Mouse (Mus musculus) ES-E14 (cell line): ENCODE measurements around the gene Rbm39. TPM values are rescaled to one million over a fixed set of nuclear protein-coding genes. Genes with fewer than 3 reads are reported as not detected.

Experiments used
- DNase-seq: peaks from one replicate; pipeline ENCODE4 v3.0.0-alpha.2; 2013; ENCODE audit warnings: low read depth, low spot score
- H3K27ac ChIP-seq: 2 replicates; pipeline ENCODE4 v1.5.1; 2012; ENCODE audit warnings: low read depth, mild to moderate bottlenecking, low read length, moderate library complexity, mixed read lengths; ENCODE audit not compliant: poor library complexity, insufficient read depth, severe bottlenecking
- H3K36me3 ChIP-seq: 2 replicates; pipeline ENCODE4 v1.6.1; 2012; ENCODE audit warnings: mild to moderate bottlenecking, low read length, moderate library complexity, mixed read lengths; ENCODE audit not compliant: control insufficient read depth, poor library complexity, insufficient read depth, severe bottlenecking
- H3K4me1 ChIP-seq, 2 experiments: fragments of 150-350 bp in 1 of 2; sonication (generic) in 1 of 2; 2 replicates each; pipeline ENCODE4 v1.6.1; 2012; ENCODE audit warnings: low read length in 2 of 2, mild to moderate bottlenecking in 1 of 2, mixed read lengths in 1 of 2; ENCODE audit not compliant: control insufficient read depth in 2 of 2, insufficient read depth in 2 of 2, poor library complexity in 1 of 2
- H3K4me3 ChIP-seq, 2 experiments: fragments of 150-350 bp in 1 of 2; sonication (generic) in 1 of 2; 2 replicates each; pipeline ENCODE4 v1.5.1; 2012; ENCODE audit warnings: low read length in 2 of 2, low read depth in 1 of 2, mild to moderate bottlenecking in 1 of 2, mixed read lengths in 1 of 2; ENCODE audit not compliant: insufficient read depth in 1 of 2, poor library complexity in 1 of 2, severe bottlenecking in 1 of 2
- H3K9ac ChIP-seq: 2 replicates; pipeline ENCODE4 v1.6.1; 2012; ENCODE audit warnings: low read depth, mild to moderate bottlenecking, low read length, mixed read lengths; ENCODE audit not compliant: poor library complexity, insufficient read depth, severe bottlenecking
- H3K9me3 ChIP-seq: fragments of 150-350 bp; sonication (generic); 2 replicates; pipeline ENCODE4 v1.6.1; 2012; ENCODE audit warnings: low read depth, mild to moderate bottlenecking, low read length; ENCODE audit not compliant: control insufficient read depth, insufficient read depth
- CHD2 ChIP-seq: IDR thresholded peaks from 2 replicates; pipeline ENCODE4 v1.6.1; 2014; ENCODE audit warnings: mild to moderate bottlenecking, low read depth, low read length, inconsistent platforms
- HCFC1 ChIP-seq: IDR thresholded peaks from 2 replicates; pipeline ENCODE4 v1.6.1; 2012; ENCODE audit warnings: low read length, inconsistent platforms, borderline replicate concordance; ENCODE audit not compliant: insufficient read depth
- MAFK ChIP-seq: IDR thresholded peaks from 2 replicates; pipeline ENCODE4 v1.6.1; 2014; ENCODE audit warnings: mild to moderate bottlenecking, low read depth, low read length, inconsistent platforms; ENCODE audit not compliant: insufficient read depth
- ZC3H11A ChIP-seq: IDR thresholded peaks from 2 replicates; pipeline ENCODE4 v1.6.1; 2012; ENCODE audit warnings: low read depth, mild to moderate bottlenecking, inconsistent platforms, low read length, borderline replicate concordance
- ZNF384 ChIP-seq: IDR thresholded peaks from 2 replicates; pipeline ENCODE4 v1.6.1; 2012; ENCODE audit warnings: low read depth, low read length, inconsistent platforms
- in situ Hi-C, 2 experiments: fragments of 600-800 bp; cut with MboI; formaldehyde crosslinking; loops; one replicate each; pipeline ENCODE4 v1.15.1; 2025; ENCODE audit warnings: low sequenced_read_pairs in 2 of 2, inconsistent platforms in 1 of 2; ENCODE audit not compliant: unreplicated experiment in 2 of 2
- total RNA-seq: library from RNA; depleted of rRNA; stranded (reverse); fragments of 300-350 nt; gene quantifications from 2 replicates; pipeline ENCODE4 v1.2.3, GENCODE M21; 2012

The Rbm39 gene
- total RNA-seq, 1 experiment = 411 TPM

GRCm38 (mm10) chr2:156222100-156222499 lies 42.1 kb upstream of the Rbm39 start:
- H3K4me1 ChIP-seq = peaks cover 4 to 5% of the 10 kb centered on the region in 2 experiments; a peak in 3 of 4 replicates
- TF ChIP-seq MAFK (no peak), HCFC1 (no peak), ZNF384 (no peak), CHD2 (no peak), ZC3H11A (no peak)
- in situ Hi-C loops = no loop called here
- H3K9me3 ChIP-seq = no peaks in the 10 kb centered on the region
- no peak for DNase-seq
- no peak overlapping the region for H3K27ac ChIP-seq
- no peak overlapping the region for H3K4me3 ChIP-seq
- H3K9ac ChIP-seq = no peak overlapping the region
- H3K36me3 ChIP-seq = peaks cover 20% of the 10 kb centered on the region

GRCm38 (mm10) chr2:156217786-156218185 lies 37.7 kb upstream of the Rbm39 start:
- H3K36me3 ChIP-seq = peaks cover 5% of the 10 kb centered on the region
- peaks cover 5 to 7% of the 10 kb centered on the region in 2 experiments; a peak in 3 of 4 replicates for H3K4me1 ChIP-seq
- H3K9ac ChIP-seq = no peak overlapping the region
- no peaks in the 10 kb centered on the region for H3K9me3 ChIP-seq
- TF ChIP-seq CHD2 (no peak), ZC3H11A (no peak)
- H3K4me3 ChIP-seq = no peak overlapping the region
- no peak overlapping the region; the same call in 1 of the 2 replicates for H3K27ac ChIP-seq
- DNase-seq = no peak
- in situ Hi-C loops = no loop called here

GRCm38 (mm10) chr2:156203917-156204316 lies 23.9 kb upstream of the Rbm39 start:
- DNase-seq = no peak
- H3K9me3 ChIP-seq = no peaks in the 10 kb centered on the region
- H3K4me1 ChIP-seq = peaks cover 10 to 13% of the 10 kb centered on the region in 2 experiments; a peak in 3 of 4 replicates
- in situ Hi-C loops = no loop called here
- no peak overlapping the region for H3K4me3 ChIP-seq
- H3K27ac ChIP-seq = no peak overlapping the region
- no peak for TF ChIP-seq ZNF384
- no peak for TF ChIP-seq CHD2
- no peak for TF ChIP-seq MAFK
- TF ChIP-seq HCFC1 = no peak
- no peak for TF ChIP-seq ZC3H11A
- no peak overlapping the region for H3K9ac ChIP-seq
- H3K36me3 ChIP-seq = peaks cover 8% of the 10 kb centered on the region

- in situ Hi-C loops = no loop called here
- peaks cover 10 to 14% of the 10 kb centered on the region in 2 experiments; a peak in 3 of 4 replicates for H3K4me1 ChIP-seq
- H3K4me3 ChIP-seq = no peak overlapping the region
- TF ChIP-seq ZC3H11A (no peak), ZNF384 (no peak), MAFK (no peak), CHD2 (no peak), HCFC1 (no peak)
- peak overlapping the region; percentile 31; the same call in 1 of the 2 replicates for H3K9ac ChIP-seq
- peak overlapping the region; percentile 56; the same call in 1 of the 2 replicates for H3K27ac ChIP-seq
- H3K9me3 ChIP-seq = no peaks in the 10 kb centered on the region
- DNase-seq = no peak
- H3K36me3 ChIP-seq = peaks cover 8% of the 10 kb centered on the region
These were observed 22.9 kb upstream of the Rbm39 start for GRCm38 (mm10) chr2:156202848-156203437.

- H3K9me3 ChIP-seq = no peaks in the 10 kb centered on the region
- H3K4me3 ChIP-seq = no peak overlapping the region
- TF ChIP-seq ZNF384 (0 out of 2 replicates have a peak, but pooled peaks have one; percentile 58), CHD2 (no peak)
- H3K27ac ChIP-seq = no peak overlapping the region
- H3K4me1 ChIP-seq = peaks cover 10 to 14% of the 10 kb centered on the region in 2 experiments; a peak in 3 of 4 replicates
- H3K9ac ChIP-seq = no peak overlapping the region
- H3K36me3 ChIP-seq = peaks cover 8% of the 10 kb centered on the region
- in situ Hi-C loops = no loop called here
- no peak for DNase-seq
These were observed 21.4 kb upstream of the Rbm39 start for GRCm38 (mm10) chr2:156201486-156201885.
